Mouse (Mus musculus): Measurements from ENCODE around the gene Srxn1.
A peak's percentile ranks its signal among the peaks of the same experiment; 100 is the strongest.

The Srxn1 gene

DNA sequence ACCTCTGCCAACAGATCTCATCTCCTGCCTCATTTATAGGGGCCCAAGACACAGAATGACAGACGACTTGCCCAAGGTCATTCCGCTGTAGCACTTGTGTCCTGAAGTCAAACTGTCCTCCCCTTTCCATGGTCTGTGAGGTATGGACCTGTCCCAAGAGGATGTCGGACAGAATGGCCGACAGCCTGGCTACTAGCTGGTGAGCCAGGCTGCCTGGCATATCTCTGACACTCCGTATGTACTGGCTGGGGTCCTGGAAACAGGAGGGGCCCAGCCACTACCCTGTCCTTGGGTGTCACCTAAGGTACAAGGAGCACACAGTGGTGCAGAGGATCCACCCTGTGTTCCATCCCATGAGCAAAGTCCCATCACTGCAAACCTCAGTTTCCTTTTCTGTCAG, 14.8 kb upstream of the Srxn1 start:
- DNase-seq: no peak

DNA sequence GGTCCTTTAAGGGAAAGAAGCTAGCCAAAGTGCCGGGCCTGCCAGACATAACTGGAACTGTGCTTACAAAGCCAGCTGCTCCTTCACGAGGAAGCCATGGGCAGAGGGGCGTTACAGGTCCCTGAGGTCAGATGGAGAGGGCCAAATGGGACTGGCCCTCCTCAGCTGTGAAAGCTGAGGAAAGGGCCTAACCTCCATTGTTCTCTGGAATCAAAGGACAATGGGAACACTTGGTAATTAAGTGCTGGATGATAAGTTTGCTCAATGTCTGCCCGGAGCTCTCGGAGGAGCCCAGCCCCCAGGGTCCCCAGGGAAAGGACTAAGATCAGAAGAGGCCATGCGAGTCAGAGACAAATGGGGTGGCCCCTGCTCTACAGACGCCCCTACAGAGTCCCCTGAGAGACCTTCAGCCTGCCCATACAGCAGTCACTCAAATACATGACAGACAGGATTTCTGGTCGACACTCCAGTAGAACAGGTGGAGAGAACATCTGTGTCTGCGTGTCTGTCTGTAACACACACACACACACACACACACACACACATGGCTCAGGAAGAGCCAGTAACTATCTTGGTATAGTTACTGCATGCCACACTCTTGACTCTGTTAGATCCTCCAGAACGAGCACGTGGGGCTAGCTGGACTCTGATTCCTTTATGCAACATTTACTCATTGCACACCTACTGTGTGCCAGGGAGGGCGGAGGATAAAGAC, 13.8 kb upstream of the Srxn1 start:
- no peak for DNase-seq

DNA sequence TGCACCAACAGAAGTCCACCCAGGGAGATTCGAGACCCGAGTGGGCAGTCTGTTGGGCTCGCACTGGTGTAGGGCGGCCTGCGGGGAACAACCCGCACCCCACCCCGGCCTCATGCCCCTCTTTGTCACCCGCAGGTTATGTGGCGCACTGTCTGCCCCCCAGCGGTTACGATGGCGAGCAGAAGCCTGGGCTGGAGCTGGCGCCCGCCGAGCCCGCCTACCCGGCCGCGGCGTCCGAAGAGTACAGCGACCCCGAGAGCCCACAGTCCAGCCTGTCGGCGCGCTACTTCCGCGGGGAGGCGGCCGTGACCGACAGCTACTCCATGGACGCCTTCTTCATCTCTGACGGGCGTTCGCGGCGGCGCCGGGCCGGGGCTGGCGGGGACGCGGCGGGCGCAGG, 12.4 kb upstream of the Srxn1 start:
- no peak for DNase-seq

DNA sequence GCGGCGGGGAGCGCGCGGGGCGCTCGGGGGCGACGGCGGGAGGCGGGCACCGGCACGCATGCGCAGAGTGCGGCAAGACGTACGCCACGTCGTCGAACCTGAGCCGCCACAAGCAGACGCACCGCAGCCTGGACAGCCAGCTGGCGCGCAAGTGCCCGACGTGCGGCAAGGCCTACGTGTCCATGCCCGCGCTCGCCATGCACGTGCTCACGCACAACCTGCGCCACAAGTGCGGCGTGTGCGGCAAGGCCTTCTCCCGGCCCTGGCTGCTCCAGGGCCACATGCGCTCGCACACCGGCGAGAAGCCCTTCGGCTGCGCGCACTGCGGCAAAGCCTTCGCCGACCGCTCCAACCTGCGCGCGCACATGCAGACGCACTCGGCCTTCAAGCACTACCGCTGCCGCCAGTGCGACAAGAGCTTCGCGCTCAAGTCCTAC, 11.9 kb upstream of the Srxn1 start:
- no peak for DNase-seq

DNA sequence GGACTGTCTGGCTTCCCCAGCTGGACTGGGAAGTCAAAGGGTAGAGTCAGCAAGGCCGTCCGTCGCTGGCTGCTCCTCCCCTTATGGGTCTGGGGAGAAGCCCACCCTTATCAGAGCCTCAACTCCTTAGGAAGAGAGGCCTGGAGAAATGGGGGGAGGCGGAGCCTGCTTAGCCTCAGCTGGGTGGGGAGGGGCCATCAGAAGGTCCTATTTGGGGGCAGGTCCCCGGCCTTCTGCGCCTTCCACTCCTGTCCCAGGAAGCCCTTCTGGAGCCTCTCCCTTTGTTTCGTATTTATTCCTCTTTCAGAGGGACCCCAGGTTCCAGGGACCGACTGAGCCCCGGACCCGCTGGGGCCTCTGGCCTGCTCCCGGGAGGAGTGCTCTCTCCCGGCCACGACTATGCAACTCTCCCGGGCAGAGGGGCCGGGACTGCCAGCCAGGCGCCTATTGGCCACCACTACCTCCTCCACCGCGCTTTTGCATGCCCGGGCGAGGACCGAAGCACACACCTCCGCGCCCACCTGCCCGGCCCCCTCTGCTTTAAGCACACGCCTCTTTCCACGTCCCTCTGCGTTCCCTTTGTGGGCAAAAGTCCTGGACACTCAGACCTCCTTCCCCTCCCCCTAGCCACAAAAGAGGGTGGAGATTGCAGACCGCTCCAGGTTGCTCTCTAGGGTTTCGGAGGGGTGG, 10.3 kb upstream of the Srxn1 start:
- DNase-seq: no peak

DNA sequence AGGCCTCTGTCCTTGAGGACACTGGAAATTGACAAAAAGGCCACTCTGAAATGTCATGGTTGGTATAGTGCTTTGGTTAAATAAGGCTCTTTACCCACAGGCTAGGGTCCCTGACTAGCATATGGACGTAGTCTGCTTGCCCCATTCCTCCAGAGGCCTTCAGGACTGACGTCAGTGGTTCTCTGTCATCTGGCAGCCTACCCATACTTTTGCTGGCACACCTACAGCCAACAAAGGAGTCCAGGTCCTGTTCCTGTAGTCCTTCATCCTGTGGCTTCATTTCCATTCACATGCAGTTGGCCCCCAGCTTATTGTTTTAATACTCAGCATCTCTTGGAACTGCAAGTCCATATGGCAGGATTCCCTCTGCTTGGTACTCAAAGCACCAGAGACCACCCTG, 8.4 kb upstream of the Srxn1 start:
- no peak for DNase-seq

DNA sequence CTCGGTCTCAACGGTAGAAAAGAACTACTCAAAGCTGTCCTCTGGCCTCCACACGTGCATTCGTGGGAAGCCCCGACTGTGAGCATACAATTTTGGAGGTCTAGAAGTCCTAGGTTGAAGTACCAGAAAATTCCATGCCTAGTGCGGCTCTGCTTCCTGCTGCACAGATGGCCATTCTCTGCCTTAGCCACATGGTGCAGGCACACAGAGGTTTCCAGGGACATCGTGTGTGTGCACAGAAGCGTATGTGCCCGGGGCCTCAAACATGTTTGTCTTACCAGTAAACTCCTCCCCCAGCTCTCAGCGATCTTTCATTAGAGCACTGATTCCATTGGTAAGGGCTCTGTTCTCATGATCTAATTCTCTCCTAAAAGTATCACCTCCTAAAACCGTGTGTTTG, 7.4 kb upstream of the Srxn1 start:
- DNase-seq: no peak

DNA sequence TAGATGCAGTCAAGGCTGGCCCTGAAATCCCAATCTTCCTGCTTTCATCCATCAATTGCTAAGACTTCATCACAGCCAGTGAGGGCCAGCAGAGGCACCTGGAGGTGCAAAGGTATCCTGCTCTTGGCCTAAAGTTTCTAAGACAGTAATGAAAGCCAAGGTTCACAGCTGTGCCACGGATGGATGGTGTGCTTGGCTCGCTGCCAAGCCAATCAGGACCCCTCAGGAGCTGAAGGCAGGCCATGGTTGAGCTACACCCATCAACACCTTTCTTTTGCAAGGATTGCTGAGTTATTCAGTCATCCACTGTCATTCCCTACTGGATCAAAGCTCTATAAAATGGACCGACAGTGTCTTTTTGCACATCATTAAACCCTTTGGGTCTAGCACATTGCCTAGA, 5.8 kb upstream of the Srxn1 start:
- no peak for DNase-seq

DNA sequence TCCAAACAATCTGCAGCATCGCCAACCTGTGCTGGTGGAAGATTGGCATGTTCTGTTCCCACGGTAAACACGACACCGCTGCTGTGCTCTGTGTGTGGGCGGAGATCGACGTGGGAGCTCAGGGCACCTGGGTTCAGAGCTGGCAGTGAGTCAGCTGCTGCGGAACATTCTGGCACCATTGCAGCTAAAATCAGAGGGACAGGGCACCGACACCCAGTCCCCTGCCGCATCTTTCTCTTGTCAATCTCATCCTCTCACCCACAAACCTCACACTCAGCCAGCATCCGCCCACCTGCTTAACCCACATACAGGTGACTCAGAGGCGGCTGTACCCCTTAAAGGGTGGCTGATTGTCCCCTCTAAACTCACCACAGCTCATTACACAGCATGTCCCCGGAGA, 3.6 kb upstream of the Srxn1 start:
- DNase-seq: no peak

DNA sequence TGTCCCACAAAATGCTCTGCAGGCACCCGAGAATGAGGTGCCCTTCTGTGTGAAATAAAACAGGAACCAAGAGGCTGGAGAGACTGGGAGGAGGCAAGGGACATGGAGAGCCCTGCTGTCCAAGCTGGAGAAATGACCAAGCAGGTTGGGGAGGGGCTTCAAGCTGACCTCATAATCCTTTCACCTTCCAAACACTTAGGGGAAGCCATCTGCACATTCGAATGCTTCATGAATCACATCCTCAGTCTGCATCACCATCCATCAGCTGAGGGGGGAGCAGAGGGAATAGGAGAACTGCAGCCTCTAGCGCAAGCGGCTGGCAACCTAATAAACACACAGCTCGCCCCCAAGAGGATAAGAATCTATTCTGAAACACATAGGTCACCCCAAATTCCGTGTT, 2.9 kb upstream of the Srxn1 start:
- no peak for DNase-seq

DNA sequence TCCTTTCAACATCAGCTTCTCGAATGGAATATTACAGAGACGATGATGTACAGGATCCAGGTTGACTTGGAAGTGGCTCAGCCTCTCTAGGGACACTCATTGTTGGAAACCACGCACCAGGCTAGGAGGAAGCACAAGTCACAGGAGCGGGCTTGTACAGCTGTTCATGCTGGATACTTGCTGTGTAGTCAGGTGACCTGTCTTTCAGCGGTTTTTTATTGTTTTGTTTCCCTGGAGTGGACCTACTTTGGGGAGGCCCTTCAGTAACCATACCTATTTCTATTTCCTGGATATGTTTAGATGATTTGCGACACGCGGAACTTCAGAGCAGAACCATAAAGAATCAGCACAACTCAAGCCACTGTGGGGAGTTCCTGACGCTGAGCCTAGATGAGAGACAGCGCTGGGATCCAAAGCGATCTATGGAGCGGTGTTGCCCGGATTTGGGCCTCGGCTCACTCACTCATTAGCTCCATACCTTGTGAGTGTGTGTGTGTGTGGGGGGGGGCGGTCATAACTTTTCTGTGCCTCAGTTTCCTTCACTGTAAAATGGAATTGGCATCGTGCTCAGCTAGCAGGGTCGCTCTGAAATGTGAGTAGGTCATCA, 502 bp upstream of the Srxn1 start:
- no peak for DNase-seq

DNA sequence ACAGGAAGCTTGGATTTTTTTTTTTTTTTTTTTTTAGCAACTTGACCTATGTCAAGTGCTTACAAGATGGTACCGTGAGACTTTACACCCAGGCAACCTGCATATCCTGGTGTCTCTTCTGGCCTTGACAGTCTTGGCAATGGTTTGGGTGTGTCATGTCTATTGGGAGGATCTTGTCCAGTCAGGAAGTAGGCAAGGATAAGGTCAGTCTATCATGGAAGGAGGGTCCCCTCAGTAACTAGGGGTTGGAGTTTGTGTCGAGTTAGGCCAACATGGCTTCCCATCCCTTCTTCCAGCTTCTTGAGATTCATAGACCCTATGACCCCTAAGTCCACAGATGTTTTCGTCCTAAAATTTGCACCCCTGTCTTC, 894 bp downstream of the Srxn1 start:
- DNase-seq: no peak

DNA sequence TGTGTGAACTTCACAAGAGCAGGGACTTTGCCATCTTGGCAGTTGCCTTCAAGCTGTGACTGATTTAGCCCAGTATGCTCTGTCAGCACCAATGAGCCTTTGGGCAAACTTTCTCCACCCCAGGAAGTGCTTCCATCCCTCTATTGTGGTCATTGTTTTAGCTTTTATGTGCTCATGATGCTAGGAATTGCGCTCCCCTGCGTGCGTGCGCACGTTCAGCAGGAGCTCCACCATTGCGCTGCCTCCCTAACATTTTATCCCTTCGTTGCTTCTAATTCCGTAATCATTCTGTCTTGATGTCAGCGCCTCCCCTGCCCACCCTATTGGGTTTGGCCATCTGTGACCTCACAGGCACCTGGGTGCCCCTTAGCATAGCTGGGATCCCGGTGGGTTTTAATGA, 1.3 kb downstream of the Srxn1 start:
- DNase-seq: no peak

DNA sequence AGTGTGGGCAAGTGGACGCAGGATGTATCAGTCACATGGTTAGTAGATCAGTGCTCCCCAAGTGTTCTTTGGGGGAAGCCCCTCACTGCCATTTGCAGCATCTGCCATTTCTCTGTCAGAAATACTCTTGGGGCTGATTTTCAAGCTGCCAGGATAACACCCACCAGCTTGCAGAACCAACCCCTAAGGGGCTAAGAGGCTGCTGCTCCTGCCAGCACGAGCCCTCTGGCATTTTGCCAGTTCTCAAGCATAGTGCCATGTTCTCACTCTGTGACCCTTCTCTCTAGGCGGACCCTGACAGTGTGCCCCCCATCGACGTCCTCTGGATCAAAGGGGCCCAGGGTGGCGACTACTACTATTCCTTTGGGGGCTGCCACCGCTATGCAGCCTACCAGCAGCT, 3.4 kb downstream of the Srxn1 start:
- no peak for DNase-seq

DNA sequence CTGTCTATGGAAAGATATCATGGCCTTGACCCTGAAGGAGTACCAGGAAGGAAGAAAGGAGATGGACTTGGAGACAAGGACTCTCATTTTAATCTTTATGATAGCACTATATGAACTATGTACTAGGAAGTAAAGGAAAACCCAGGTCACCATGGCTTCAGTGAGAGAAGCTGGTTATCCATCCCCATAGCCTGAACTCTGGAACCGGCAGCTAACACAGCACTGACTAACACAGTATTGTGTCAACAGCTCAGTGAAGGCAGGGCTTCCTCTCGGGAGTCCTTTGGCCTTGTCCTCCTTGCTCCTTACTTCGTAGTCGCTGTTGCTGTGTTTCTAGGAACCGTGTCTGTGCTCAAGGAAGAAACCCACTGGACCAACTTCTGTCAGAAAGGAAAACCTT, 4.1 kb downstream of the Srxn1 start:
- DNase-seq: no peak

DNA sequence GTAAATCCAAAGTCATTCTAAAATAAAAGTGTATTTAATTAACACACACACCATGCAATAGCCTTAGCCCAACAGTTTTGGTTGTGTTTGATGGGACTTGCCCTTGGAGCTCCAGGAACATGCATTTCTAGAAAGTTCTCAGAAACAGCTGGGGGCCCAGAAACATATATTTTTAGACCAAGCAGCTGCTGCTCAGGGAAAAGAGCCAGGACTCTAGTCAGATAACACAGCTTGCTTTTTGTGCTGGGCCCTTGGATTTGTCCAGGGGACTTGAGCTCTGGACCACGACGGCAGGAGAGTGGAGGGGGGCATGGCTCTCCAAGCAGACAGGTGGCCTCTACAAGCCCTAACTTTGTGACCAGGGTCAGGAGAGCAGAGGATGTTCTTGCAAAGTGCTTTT, 6.0 kb downstream of the Srxn1 start:
- DNase-seq: no peak

DNA sequence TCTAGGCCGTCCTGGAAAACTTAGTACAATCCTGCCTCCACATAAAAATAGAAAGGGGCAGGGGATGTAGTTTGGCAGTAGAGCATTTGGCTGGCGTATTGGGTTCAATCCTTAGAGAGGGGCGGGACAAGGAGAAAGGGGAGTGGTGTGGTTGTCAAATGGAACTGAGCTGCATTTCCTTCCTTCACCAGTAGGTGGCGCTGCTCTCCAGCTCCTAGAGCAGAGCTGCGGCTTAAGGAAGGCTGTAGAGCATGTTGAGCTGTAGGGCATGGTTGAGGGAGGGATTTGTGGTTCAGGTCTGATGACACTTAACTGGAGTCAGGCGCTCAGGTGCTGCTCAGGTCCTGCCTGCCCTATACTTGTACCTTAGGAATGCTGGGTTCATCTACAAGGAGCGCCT, 6.6 kb downstream of the Srxn1 start:
- peak; percentile 46 to 76 for DNase-seq

DNA sequence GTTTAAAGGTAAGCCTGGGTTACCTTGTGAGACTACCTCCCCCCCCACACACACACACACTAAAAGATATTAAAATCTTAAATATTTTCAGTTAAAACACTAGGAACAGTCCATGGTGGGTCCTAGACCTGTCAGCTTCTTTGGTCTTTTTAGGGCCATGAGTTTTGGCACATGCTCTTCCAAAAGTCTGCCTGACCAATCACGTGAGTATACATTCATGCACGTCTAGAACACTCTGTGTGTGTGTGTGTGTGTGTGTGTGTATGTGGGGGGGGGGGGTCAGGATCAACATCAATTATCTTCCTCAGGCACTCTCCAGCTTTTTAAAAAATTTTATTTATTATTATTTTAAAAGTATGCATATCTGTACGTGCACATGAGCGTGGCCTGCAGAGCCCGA, 7.2 kb downstream of the Srxn1 start:
- DNase-seq: no peak

DNA sequence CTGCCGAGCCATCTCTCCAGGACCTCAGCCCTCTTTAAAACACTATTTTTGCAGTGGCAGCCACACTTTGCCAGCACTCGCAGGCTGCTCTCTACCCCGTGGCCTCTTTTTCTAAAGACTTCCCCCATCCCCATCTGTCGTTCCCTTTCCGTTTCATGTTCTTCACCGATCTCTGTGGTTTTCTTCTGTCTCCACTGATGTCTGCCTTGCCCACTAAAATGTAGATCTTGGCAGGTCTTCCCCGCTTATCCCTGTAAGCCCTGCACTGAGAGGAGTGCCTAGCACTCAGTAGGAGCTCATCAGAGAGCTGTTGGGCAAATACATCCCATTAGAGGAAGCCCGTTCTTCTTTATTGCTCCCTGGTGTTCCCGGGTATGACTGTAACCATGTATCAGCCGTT, 7.7 kb downstream of the Srxn1 start:
- no peak for DNase-seq

DNA sequence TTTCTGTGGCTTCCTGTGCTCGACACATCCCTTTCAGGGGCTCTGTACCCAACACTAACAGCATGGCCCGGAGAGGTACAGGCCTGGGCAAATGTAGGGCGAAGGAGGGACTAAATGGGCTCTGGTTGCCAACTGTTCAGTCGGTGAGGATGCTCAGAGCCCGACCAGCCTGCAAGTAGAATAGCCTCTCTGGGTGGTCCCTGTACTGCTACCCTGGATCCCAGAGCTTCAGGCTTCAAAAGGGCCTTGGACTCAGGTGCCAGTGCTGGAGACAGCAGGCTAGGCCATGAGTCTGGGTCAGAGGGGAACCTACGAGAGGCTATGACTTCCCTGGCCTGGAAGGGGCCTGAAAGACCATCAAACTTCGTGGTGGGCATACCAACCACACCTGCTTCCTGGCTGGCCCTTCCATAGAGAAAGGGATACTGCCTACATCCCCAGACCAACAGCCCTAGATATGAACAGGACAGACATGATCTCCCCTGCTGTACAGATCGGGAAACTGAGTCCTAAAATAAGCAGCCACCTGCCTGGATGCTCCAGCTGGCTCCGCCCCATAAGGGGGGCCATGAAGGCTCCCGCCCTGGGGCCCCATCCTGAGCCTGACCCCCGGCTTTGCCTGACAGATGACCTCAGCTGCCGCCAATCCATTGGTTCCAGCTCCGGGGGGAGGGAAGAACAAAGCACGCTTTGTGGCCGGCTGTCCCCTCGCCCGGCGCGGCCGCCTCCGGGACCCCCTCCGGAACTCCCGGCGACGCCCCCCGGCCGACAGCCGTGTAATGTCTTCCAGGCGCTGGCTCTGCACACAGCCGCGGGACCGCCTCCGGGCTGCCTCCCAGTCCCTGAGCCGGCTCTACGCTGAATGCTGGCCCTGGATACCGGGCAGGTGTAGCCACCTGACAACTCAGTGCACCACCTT, 9.0 kb downstream of the Srxn1 start:
- no peak for DNase-seq

DNA sequence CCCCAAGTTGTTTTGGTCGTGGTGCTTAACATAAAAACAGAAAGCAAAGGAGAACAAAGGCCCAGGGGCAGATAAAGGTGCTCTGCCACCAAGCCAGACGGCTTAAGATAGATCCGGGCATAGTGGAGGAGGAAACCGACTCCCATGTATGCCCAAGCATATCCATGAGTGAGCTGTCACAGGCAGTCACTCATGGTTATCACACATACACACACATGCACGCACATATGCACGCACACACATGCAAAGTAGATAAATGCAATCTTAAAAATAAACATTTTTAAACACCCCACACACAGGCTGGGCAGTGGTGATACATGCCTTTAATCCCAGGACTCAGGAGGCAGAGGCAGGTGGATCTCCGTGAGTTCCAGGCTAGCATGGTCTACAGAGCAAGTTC, 12.4 kb downstream of the Srxn1 start:
- no peak for DNase-seq

DNA sequence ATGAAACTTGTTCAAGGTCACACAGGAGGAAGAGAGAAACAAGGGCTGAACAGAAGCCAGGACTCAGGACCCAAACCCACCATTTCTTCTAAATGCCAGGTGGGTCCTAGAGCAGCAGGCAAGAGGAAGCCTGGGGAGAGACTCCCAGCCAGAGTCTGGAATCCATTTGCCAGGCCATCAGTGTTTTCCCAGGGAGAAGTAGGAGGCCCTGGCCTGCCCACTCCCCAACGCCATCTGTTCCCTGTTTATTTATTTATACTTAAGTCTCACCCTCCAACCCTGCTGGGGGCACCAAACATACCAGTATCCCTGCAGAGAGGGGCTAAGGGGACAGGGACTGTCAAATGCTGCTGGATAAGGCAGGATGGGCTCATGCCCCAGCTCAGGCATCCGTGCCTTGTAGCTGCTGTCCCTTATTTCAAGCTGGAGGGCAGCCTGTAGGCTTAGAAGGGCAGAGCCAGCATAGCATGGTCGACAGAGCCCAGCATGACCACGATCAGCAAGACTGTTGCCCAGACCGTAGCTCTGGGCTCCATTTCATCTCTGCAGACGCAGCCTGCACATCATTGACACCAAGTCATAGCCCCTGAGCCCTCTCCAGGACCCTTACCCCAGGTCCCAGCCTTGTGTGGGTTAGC, 14.0 kb downstream of the Srxn1 start:
- no peak for DNase-seq

DNA sequence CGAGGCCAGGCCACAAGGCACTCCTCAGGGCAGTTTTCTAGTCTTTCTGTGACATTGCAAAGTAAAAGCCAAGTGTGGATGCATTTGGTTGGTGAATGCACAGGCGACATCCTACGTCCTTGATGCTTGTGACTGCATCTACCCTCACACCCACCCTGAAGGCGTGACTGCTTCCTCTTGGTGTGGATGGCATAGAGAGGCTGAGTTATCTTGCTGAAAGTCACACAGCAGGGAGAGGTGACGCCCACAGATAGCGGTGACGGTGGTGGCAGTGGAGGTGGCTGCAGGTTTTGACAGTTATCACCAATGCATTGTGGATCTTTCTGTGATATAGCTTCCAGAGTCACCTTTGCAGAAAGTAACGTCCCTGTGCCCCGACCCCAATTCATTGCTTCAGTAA, 17.6 kb downstream of the Srxn1 start:
- no peak for DNase-seq

All from spleen, adult 18-20 months (tissue).